Mouse (Mus musculus): ENCODE results near the gene Armc2. TPM values are rescaled to one million over a fixed set of nuclear protein-coding genes. Genes with fewer than 3 reads are reported as not detected.

The Armc2 gene
- polyA plus RNA-seq, 1 experiment from 2014 or later: 2.4 TPM

DNA sequence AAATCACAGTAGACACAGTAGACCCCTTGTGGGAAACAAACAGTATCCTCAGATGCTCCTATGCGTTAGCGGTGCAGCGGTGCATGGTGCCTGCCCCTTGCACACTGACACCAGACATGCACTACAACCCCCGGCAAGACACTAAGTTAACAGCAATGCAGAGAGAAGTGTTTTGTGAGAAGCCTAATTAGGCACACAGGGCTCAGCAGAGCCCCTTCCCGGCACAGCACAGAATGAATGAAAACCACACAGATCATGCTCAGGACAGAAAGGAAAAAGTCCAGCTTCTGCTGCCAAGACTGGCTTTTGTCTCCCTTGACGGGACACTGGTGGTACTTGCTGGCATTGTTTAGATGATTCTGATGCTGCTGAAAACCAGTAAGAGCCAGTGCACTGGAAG is 109.3 kb downstream of the Armc2 start:
- DNase-seq (ENCODE audit: low spot score): no peak
- Histone ChIP-seq H3K36me3 (replicated peaks; ENCODE audit: control insufficient read depth, insufficient read depth, low read depth, low read length) (no peaks in the 10 kb centered on the region), H3K4me1 (ENCODE audit: control insufficient read depth, insufficient read depth, low read length) (no peaks in the 10 kb centered on the region), H3K27me3 (ENCODE audit: control insufficient read depth, insufficient read depth, low read length) (no peaks in the 10 kb centered on the region), H3K9me3 (replicated peaks; ENCODE audit: control insufficient read depth, low read length) (no peaks in the 10 kb centered on the region), H3K4me3 (ENCODE audit: low read depth, low read length) (no peak overlapping the region), H3K27ac (replicated peaks; ENCODE audit: low read depth, low read length) (no peak overlapping the region), H3K9ac (replicated peaks; ENCODE audit: low read length) (no peak overlapping the region), H3K4me2 (ENCODE audit: low read depth, low read length) (no peak overlapping the region)
- no peak for ATAC-seq (replicated peaks; ENCODE audit: insufficient number of reproducible peaks, low FRiP score, low TSS enrichment, low read depth)
- WGBS: 76% methylated on average over 6 of the region's 6 CpGs

DNA sequence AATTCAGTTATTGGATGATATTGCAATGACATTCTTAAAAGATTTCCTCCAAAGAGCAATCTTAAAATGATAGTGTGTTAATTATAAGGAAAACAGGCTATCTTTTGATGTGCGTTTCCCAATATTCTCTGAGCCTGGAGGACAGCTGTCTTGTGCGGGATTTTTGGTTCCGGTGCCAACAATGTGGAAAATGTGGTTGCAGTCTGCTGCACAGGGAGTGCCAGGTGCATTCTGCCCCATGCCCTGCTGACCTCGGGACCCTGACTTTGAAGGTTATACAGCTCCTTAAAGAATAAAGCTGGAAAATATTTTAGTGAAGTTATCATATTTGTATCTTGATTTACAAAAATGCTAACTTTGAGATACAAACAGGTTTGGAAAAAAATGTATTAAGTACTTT is 110.3 kb downstream of the Armc2 start:
- ATAC-seq (replicated peaks; ENCODE audit: insufficient number of reproducible peaks, low FRiP score, low TSS enrichment, low read depth) (no peak), DNase-seq (ENCODE audit: low spot score) (no peak)
- H3K9ac ChIP-seq (replicated peaks; ENCODE audit: low read length): no peak overlapping the region
- H3K27me3 ChIP-seq (ENCODE audit: control insufficient read depth, insufficient read depth, low read length): no peaks in the 10 kb centered on the region
- no peaks in the 10 kb centered on the region for H3K9me3 ChIP-seq (replicated peaks; ENCODE audit: control insufficient read depth, low read length)
- H3K4me3 ChIP-seq (ENCODE audit: low read depth, low read length): no peak overlapping the region
- 92% methylated on average over 4 of the region's 4 CpGs for WGBS
- H3K36me3 ChIP-seq (replicated peaks; ENCODE audit: control insufficient read depth, insufficient read depth, low read depth, low read length): no peaks in the 10 kb centered on the region; the same call in 1 of the 2 replicates
- no peaks in the 10 kb centered on the region for H3K4me1 ChIP-seq (ENCODE audit: control insufficient read depth, insufficient read depth, low read length)
- H3K4me2 ChIP-seq (ENCODE audit: low read depth, low read length): no peak overlapping the region
- H3K27ac ChIP-seq (replicated peaks; ENCODE audit: low read depth, low read length): no peak overlapping the region

GRCm38 (mm10) chr10:41907473-41907872 is 110.8 kb downstream of the Armc2 start:
- no peak overlapping the region for H3K9ac ChIP-seq (replicated peaks; ENCODE audit: low read length)
- ATAC-seq (replicated peaks; ENCODE audit: insufficient number of reproducible peaks, low FRiP score, low TSS enrichment, low read depth): no peak
- WGBS: 90% methylated on average over 11 of the region's 11 CpGs
- no peaks in the 10 kb centered on the region; the same call in 1 of the 2 replicates for H3K36me3 ChIP-seq (replicated peaks; ENCODE audit: control insufficient read depth, insufficient read depth, low read depth, low read length)
- no peaks in the 10 kb centered on the region for H3K9me3 ChIP-seq (replicated peaks; ENCODE audit: control insufficient read depth, low read length)
- no peak for DNase-seq (ENCODE audit: low spot score)
- no peak overlapping the region for H3K4me2 ChIP-seq (ENCODE audit: low read depth, low read length)
- H3K27ac ChIP-seq (replicated peaks; ENCODE audit: low read depth, low read length): no peak overlapping the region
- H3K27me3 ChIP-seq (ENCODE audit: control insufficient read depth, insufficient read depth, low read length): no peaks in the 10 kb centered on the region
- H3K4me3 ChIP-seq (ENCODE audit: low read depth, low read length): no peak overlapping the region
- H3K4me1 ChIP-seq (ENCODE audit: control insufficient read depth, insufficient read depth, low read length): no peaks in the 10 kb centered on the region

DNA sequence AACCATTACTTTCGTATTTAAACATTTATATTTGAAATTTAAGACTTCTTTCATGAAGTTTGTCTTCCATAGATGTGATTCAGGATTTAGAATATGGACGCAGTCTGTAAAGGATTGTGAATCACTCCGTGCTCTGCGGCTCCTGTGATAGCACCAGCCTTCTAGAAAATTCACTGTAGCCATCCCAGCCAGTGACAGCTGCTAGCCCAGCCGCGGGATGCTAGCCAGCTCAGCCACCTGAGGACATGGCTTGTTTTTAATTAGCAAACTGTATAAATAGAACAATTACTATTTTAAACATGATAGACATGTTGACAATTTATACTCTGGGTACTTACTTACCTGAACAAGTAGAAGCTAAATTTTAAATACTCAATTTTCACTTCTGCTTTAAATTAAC is 116.4 kb downstream of the Armc2 start:
- 91% methylated on average over 6 of the region's 6 CpGs for WGBS
- H3K27ac ChIP-seq (replicated peaks; ENCODE audit: low read depth, low read length): no peak overlapping the region
- H3K27me3 ChIP-seq (ENCODE audit: control insufficient read depth, insufficient read depth, low read length): no peaks in the 10 kb centered on the region
- no peak for ATAC-seq (replicated peaks; ENCODE audit: insufficient number of reproducible peaks, low FRiP score, low TSS enrichment, low read depth)
- peaks cover 6% of the 10 kb centered on the region for H3K36me3 ChIP-seq (replicated peaks; ENCODE audit: control insufficient read depth, insufficient read depth, low read depth, low read length)
- no peaks in the 10 kb centered on the region for H3K4me1 ChIP-seq (ENCODE audit: control insufficient read depth, insufficient read depth, low read length)
- H3K4me3 ChIP-seq (ENCODE audit: low read depth, low read length): no peak overlapping the region
- H3K4me2 ChIP-seq (ENCODE audit: low read depth, low read length): no peak overlapping the region
- H3K9me3 ChIP-seq (replicated peaks; ENCODE audit: control insufficient read depth, low read length): no peaks in the 10 kb centered on the region
- no peak overlapping the region for H3K9ac ChIP-seq (replicated peaks; ENCODE audit: low read length)
- DNase-seq (ENCODE audit: low spot score): no peak

GRCm38 (mm10) chr10:41901456-41901855 is 116.8 kb downstream of the Armc2 start:
- no peak overlapping the region for H3K4me3 ChIP-seq (ENCODE audit: low read depth, low read length)
- H3K27me3 ChIP-seq (ENCODE audit: control insufficient read depth, insufficient read depth, low read length): no peaks in the 10 kb centered on the region
- H3K36me3 ChIP-seq (replicated peaks; ENCODE audit: control insufficient read depth, insufficient read depth, low read depth, low read length): peaks cover 6% of the 10 kb centered on the region
- no peaks in the 10 kb centered on the region for H3K9me3 ChIP-seq (replicated peaks; ENCODE audit: control insufficient read depth, low read length)
- DNase-seq (ENCODE audit: low spot score) (no peak), ATAC-seq (replicated peaks; ENCODE audit: insufficient number of reproducible peaks, low FRiP score, low TSS enrichment, low read depth) (no peak)
- no peaks in the 10 kb centered on the region for H3K4me1 ChIP-seq (ENCODE audit: control insufficient read depth, insufficient read depth, low read length)
- 86% methylated on average over 8 of the region's 8 CpGs for WGBS
- no peak overlapping the region for H3K4me2 ChIP-seq (ENCODE audit: low read depth, low read length)
- H3K27ac ChIP-seq (replicated peaks; ENCODE audit: low read depth, low read length): no peak overlapping the region
- H3K9ac ChIP-seq (replicated peaks; ENCODE audit: low read length): no peak overlapping the region

DNA sequence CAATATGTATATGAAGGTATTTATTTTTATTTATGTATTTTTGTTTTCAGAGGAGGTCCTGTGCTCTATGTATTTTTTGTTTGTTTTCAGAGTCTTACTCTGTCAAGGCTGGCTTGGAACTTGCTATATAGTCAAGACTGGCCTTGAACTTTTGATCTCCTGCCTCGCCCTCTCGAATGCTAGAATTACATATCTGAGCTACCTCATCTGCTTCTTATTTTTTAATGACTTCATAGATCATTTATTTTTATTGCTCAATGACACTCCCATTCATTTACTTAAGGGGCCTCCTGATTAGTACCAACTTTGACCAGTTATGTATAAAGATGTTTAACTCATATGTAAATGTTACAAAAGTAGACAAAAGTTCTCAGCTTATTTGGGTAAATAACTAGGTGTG is 121.4 kb downstream of the Armc2 start:
- DNase-seq (ENCODE audit: low spot score) (no peak), ATAC-seq (replicated peaks; ENCODE audit: insufficient number of reproducible peaks, low FRiP score, low TSS enrichment, low read depth) (no peak)
- Histone ChIP-seq H3K27me3 (ENCODE audit: control insufficient read depth, insufficient read depth, low read length) (no peaks in the 10 kb centered on the region), H3K4me2 (ENCODE audit: low read depth, low read length) (no peak overlapping the region), H3K36me3 (replicated peaks; ENCODE audit: control insufficient read depth, insufficient read depth, low read depth, low read length) (peaks cover 6% of the 10 kb centered on the region), H3K9ac (replicated peaks; ENCODE audit: low read length) (no peak overlapping the region), H3K27ac (replicated peaks; ENCODE audit: low read depth, low read length) (no peak overlapping the region), H3K9me3 (replicated peaks; ENCODE audit: control insufficient read depth, low read length) (no peaks in the 10 kb centered on the region), H3K4me1 (ENCODE audit: control insufficient read depth, insufficient read depth, low read length) (no peaks in the 10 kb centered on the region), H3K4me3 (ENCODE audit: low read depth, low read length) (no peak overlapping the region)
- WGBS: 80% methylated on average over 2 of the region's 2 CpGs

GRCm38 (mm10) chr10:41896425-41896824 is 121.8 kb downstream of the Armc2 start:
- Histone ChIP-seq H3K27me3 (ENCODE audit: control insufficient read depth, insufficient read depth, low read length) (no peaks in the 10 kb centered on the region), H3K4me1 (ENCODE audit: control insufficient read depth, insufficient read depth, low read length) (no peaks in the 10 kb centered on the region), H3K27ac (replicated peaks; ENCODE audit: low read depth, low read length) (no peak overlapping the region), H3K36me3 (replicated peaks; ENCODE audit: control insufficient read depth, insufficient read depth, low read depth, low read length) (peaks cover 6% of the 10 kb centered on the region), H3K9me3 (replicated peaks; ENCODE audit: control insufficient read depth, low read length) (no peaks in the 10 kb centered on the region), H3K9ac (replicated peaks; ENCODE audit: low read length) (no peak overlapping the region), H3K4me3 (ENCODE audit: low read depth, low read length) (no peak overlapping the region), H3K4me2 (ENCODE audit: low read depth, low read length) (no peak overlapping the region)
- DNase-seq (ENCODE audit: low spot score): no peak
- no peak for ATAC-seq (replicated peaks; ENCODE audit: insufficient number of reproducible peaks, low FRiP score, low TSS enrichment, low read depth)

DNA sequence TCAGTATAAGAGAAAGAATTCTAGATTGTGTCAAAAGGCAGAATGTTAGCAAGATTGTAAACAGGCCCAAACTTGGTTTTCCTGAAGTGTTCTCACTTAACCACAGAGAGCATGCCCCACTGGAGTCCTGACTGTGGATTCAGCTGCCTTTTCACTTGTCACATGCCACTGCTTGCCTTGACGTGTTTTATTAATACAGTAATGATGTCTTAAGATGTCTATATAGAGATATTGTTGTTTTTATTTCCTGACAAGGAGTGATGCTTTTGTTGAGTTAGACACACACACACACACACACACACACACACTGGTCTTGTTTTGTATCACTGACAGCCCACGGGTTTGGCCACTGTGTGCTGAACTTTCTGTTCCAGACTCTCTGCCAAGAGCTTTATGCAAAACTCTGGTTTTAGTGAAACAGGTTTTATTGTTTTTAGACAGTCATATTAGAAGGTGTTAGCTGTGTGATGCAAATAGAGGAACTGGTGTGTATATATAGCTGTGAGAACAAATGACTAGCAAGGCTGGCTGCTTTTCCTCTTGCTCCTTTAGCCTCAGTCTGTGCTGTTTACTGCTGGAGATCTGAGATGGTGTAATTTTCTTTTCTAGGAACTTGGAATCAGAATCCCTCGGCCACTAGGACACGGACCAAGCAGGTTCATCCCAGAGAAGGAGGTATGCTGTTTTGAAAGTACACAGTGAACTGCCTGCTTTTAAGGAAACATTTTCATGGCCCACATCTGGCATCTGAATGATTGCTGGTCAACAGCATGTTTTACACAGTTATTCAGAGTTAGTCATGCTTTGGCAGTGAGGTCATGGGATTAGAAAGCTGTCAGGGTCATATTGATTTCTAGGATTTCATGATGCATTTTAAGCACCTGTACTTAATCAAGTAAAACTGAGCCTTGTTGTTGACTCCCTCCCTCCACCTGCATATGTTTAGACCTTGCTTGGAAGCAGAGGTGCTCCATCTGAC is 124.5 kb downstream of the Armc2 start:
- no peaks in the 10 kb centered on the region for H3K4me1 ChIP-seq (ENCODE audit: control insufficient read depth, insufficient read depth, low read length)
- ATAC-seq (replicated peaks; ENCODE audit: insufficient number of reproducible peaks, low FRiP score, low TSS enrichment, low read depth) (no peak), DNase-seq (ENCODE audit: low spot score) (peak; percentile 64)
- H3K36me3 ChIP-seq (replicated peaks; ENCODE audit: control insufficient read depth, insufficient read depth, low read depth, low read length): peaks cover 6% of the 10 kb centered on the region
- H3K27me3 ChIP-seq (ENCODE audit: control insufficient read depth, insufficient read depth, low read length): no peaks in the 10 kb centered on the region
- no peak overlapping the region for H3K4me3 ChIP-seq (ENCODE audit: low read depth, low read length)
- H3K4me2 ChIP-seq (ENCODE audit: low read depth, low read length): no peak overlapping the region
- no peaks in the 10 kb centered on the region for H3K9me3 ChIP-seq (replicated peaks; ENCODE audit: control insufficient read depth, low read length)
- H3K9ac ChIP-seq (replicated peaks; ENCODE audit: low read length): no peak overlapping the region
- H3K27ac ChIP-seq (replicated peaks; ENCODE audit: low read depth, low read length): no peak overlapping the region
- 62% methylated on average over 4 of the region's 4 CpGs for WGBS
